Mouse (Mus musculus): Measurements from ENCODE around the gene Spag16.

Spag16 gene

GRCm38 (mm10) chr1:70442209-70443080 lies 615.7 kb downstream of the Spag16 start:
- DNase-seq (ENCODE audit: low read depth, low spot score) = no peak

- DNase-seq (ENCODE audit: low read depth, low spot score) = no peak
These were observed 653.1 kb downstream of the Spag16 start for GRCm38 (mm10) chr1:70479864-70480263.

GRCm38 (mm10) chr1:70518918-70519317 lies 692.1 kb downstream of the Spag16 start:
- DNase-seq (ENCODE audit: low read depth, low spot score) = no peak

DNA sequence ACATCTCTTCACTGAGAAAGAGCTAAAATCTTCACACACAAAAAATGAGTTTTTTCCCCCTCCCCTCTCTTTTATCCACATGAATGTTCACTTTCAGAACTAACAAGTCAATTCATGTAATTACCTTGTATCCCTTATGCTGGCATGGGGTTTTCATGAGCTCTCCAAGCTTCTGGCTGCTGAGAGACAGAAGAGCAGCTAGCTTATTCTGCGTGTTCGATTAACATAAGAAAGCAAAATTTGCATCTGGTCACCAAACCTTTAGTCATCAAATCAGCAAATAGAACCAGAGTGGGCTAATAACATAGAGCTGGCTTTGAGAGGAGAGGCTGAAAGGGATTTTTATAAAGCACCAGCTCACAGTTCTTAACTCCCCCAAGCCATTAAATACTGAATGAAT lies 700.4 kb downstream of the Spag16 start:
- no peak for DNase-seq (ENCODE audit: low read depth, low spot score)

DNA sequence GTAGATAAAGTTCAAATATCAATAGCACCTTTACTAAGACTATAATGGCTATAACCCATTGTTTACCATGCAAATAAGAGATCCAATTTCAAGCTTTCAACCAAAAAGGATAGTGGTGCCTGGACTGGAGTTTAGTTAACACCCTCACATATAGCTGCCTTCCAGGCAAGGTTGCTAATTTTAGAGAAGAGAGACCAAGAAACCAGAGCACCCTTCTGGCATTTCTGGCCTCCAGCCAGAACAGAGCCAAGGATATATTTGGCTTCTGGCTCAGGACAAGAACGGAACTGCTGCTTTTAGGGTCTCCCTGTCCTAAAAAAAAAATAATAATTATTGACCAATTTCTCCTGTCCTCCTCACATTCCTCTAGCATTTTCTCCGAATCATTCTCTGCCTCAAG lies 703.0 kb downstream of the Spag16 start:
- DNase-seq (ENCODE audit: low read depth, low spot score) = no peak

DNA sequence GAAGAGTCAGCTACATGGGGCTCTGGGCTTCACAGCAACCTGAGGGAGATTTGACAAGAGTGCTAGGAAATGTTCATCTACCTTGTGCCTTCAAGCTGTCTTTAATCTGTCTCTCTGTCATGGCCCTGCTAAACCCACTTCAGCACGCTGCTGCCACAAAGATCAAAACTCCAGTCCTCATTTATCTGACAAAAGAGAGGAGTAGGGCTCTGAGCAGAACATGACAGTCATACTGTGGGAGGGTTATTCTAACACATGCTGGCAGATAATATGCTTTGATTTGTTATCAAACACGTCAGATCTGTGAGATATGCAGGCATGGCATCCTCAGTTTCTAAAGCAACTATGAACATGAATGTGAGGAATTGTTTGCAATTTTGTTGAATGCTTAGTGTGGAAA lies 725.1 kb downstream of the Spag16 start:
- no peak for DNase-seq (ENCODE audit: low read depth, low spot score)

DNA sequence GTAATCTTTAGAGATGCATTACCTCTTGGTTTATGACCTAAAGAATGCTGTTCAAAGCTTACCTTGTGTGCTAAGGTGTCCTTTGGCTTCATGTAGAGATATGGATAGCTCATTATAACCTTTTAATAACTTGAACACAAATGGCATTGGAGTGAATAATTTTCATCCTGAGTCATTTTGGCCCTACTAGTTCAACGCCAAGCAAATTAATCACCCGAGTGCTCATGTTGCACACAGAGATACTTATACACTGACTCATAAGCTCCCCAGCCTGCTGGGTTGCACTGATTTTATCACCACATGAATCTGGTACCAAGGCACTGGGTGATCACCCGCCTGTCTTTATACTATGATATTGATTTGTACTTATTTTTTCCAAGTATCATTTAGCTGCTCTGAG lies 795.0 kb downstream of the Spag16 start:
- DNase-seq (ENCODE audit: low read depth, low spot score) = no peak

- no peak for DNase-seq (ENCODE audit: low read depth, low spot score)
These were observed 798.2 kb downstream of the Spag16 start for GRCm38 (mm10) chr1:70624803-70625460.

GRCm38 (mm10) chr1:70652719-70653118 lies 825.9 kb downstream of the Spag16 start:
- DNase-seq (ENCODE audit: low read depth, low spot score) = no peak

DNA sequence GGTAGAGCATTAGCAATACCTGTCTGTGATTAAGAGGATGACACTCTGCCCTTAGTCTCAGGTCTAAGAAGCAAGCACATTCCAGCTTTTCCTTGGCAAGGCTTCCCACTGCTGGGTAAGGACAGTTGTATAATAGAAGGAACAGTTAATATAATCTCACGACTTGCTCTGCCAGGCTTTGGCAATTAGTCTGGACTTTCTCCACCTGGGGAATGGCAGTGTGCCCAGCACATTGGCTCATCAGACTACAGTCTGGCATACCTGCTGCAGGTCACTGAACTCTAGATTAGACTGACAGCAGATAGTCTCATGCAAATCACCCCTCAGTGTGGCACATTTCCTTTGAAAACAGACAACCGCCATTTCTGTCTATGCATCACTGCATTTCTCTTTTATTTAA lies 865.8 kb downstream of the Spag16 start:
- no peak for DNase-seq (ENCODE audit: low read depth, low spot score)

DNA sequence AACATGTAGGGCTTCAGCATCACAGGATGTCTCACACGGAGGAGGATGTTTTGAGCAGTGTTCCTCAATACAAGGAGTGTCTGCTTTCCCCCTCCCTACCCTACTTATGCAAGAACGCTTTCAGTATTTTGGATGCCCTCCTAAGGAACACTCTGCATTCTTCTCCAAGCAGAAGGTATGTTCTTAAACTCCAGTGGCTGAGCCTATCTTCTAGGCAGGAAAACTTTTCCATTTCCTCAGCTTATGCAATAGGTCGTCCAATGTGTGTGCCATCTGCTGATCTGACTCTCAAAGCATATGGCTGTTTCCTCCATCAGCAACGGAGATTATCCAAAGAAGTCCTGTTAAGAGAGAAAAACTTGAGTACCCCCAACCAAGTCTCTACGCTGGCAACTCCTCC lies 873.5 kb downstream of the Spag16 start:
- DNase-seq (ENCODE audit: low read depth, low spot score) = no peak

GRCm38 (mm10) chr1:70703934-70704333 lies 877.2 kb downstream of the Spag16 start:
- no peak for DNase-seq (ENCODE audit: low read depth, low spot score)

GRCm38 (mm10) chr1:70705821-70706220 lies 879.1 kb downstream of the Spag16 start:
- DNase-seq (ENCODE audit: low read depth, low spot score) = no peak

DNA sequence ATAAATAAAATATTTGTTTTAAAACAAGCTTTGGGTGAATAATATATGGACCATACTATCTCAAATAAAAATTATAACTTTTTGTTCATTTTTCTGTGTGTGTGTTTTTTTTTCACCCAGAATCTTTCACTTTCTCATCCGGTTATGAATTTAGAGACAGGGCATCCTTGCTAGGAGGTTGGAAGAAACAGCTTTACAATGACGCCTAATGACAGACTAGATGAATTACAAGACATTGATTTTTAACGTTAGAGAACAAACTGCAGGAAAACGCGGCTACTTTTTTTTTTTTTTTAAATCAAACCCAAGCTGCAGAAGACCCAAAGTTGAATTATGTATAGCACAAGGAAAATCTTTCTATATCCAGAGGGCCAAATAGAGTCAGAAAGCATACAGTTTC lies 898.3 kb downstream of the Spag16 start:
- DNase-seq (ENCODE audit: low read depth, low spot score) = no peak

GRCm38 (mm10) chr1:70725655-70726066 lies 898.9 kb downstream of the Spag16 start, which contains the start of gene Vwc2l:
Vwc2l (plus strand) TSS chr1:70725715.
- DNase-seq (ENCODE audit: low read depth, low spot score) = peak; percentile 38
